Mouse (Mus musculus): ENCODE data around the gene Ercc4.

DNA sequence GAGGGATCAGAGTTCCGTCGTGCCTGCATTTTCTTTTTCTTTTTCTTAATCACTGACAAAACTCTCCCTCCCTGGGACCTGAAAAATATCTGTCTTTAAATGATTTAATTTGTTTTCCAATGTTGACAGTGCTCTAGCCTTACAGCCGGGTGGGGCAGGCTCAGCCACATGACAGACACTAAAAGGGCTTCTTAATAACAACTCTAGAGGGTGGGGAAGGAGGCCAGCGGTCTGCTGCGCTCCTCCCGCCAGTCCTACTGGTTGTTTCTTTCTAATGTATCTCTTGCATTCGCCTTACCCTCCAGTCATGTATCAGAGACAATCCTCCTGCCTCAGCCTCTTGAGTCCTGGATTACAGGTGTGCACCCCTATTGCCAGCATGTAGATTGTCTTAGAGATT lies 34.4 kb downstream of the Ercc4 start:
- no peak for TF ChIP-seq CTCF (IDR thresholded peaks at IDR 0.05; ENCODE audit: extremely low read depth, insufficient read depth, insufficient read length, insufficient replicate concordance)
- TF ChIP-seq POLR2A (IDR thresholded peaks at IDR 0.05; ENCODE audit: low read depth, low read length): no peak
